Mouse (Mus musculus): ENCODE measurements around the gene Krt2.

Gene Krt2

GRCm38 (mm10) chr15:101817875-101818274 is at the start of gene Krt2:
TSS of gene Krt2 (minus strand) at chr15:101818169.
- no peak for DNase-seq (ENCODE audit: extremely low spot score, low read depth, low spot score)

- DNase-seq (ENCODE audit: extremely low spot score, low read depth, low spot score): no peak
Measured at GRCm38 (mm10) chr15:101866754-101867153, 48.8 kb upstream of the Krt2 start.

GRCm38 (mm10) chr15:101860421-101861130 is 42.6 kb upstream of the Krt2 start:
- no peak for DNase-seq (ENCODE audit: extremely low spot score, low read depth, low spot score)

- no peak for DNase-seq (ENCODE audit: extremely low spot score, low read depth, low spot score)
Measured at GRCm38 (mm10) chr15:101859735-101860170, 41.8 kb upstream of the Krt2 start.

GRCm38 (mm10) chr15:101858673-101859425 is 40.9 kb upstream of the Krt2 start:
- DNase-seq (ENCODE audit: extremely low spot score, low read depth, low spot score): no peak

- DNase-seq (ENCODE audit: extremely low spot score, low read depth, low spot score): no peak
Measured at GRCm38 (mm10) chr15:101856696-101857095, 38.7 kb upstream of the Krt2 start.

- DNase-seq (ENCODE audit: extremely low spot score, low read depth, low spot score): no peak
Measured at GRCm38 (mm10) chr15:101855732-101856131, 37.8 kb upstream of the Krt2 start.

- DNase-seq (ENCODE audit: extremely low spot score, low read depth, low spot score): no peak
Measured at GRCm38 (mm10) chr15:101854294-101854693, 36.3 kb upstream of the Krt2 start.

GRCm38 (mm10) chr15:101852571-101852970 is 34.6 kb upstream of the Krt2 start:
- no peak for DNase-seq (ENCODE audit: extremely low spot score, low read depth, low spot score)

GRCm38 (mm10) chr15:101850694-101851093 is 32.7 kb upstream of the Krt2 start, which contains the start of gene Krt1:
TSS of gene Krt1 (minus strand) at chr15:101850794.
- DNase-seq (ENCODE audit: extremely low spot score, low read depth, low spot score): no peak

- no peak for DNase-seq (ENCODE audit: extremely low spot score, low read depth, low spot score)
Measured at GRCm38 (mm10) chr15:101845971-101846403, 28.0 kb upstream of the Krt2 start.

- DNase-seq (ENCODE audit: extremely low spot score, low read depth, low spot score): no peak
Measured at GRCm38 (mm10) chr15:101843192-101843591, 25.2 kb upstream of the Krt2 start.

GRCm38 (mm10) chr15:101834784-101835328 is 16.9 kb upstream of the Krt2 start:
- no peak for DNase-seq (ENCODE audit: extremely low spot score, low read depth, low spot score)

- DNase-seq (ENCODE audit: extremely low spot score, low read depth, low spot score): no peak
Measured at GRCm38 (mm10) chr15:101833131-101833530, 15.2 kb upstream of the Krt2 start.

- DNase-seq (ENCODE audit: extremely low spot score, low read depth, low spot score): no peak
Measured at GRCm38 (mm10) chr15:101829441-101829840, 11.5 kb upstream of the Krt2 start.

GRCm38 (mm10) chr15:101821786-101822185 is 3.8 kb upstream of the Krt2 start:
- no peak for DNase-seq (ENCODE audit: extremely low spot score, low read depth, low spot score)

GRCm38 (mm10) chr15:101803052-101803822 is 14.7 kb downstream of the Krt2 start:
- no peak for DNase-seq (ENCODE audit: extremely low spot score, low read depth, low spot score)

GRCm38 (mm10) chr15:101802296-101802835 is 15.6 kb downstream of the Krt2 start, which contains the start of gene Krt73:
TSS of gene Krt73 (minus strand) at chr15:101802346.
- no peak for DNase-seq (ENCODE audit: extremely low spot score, low read depth, low spot score)

- DNase-seq (ENCODE audit: extremely low spot score, low read depth, low spot score): no peak
Measured at GRCm38 (mm10) chr15:101790867-101791266, 27.1 kb downstream of the Krt2 start.

- DNase-seq (ENCODE audit: extremely low spot score, low read depth, low spot score): no peak
Measured at GRCm38 (mm10) chr15:101786360-101786759, 31.6 kb downstream of the Krt2 start, which contains the start of gene Krt72. TSS of gene Krt72 (minus strand) at chr15:101786460.

GRCm38 (mm10) chr15:101773420-101773819 is 44.5 kb downstream of the Krt2 start:
- no peak for DNase-seq (ENCODE audit: extremely low spot score, low read depth, low spot score)
